Mouse (Mus musculus) hindbrain, embryonic 10.5 days (tissue): ENCODE results near the gene Cers6. TPM values are rescaled to one million over a fixed set of nuclear protein-coding genes. Genes with fewer than 3 reads are reported as not detected.

Experiments
- DNase-seq: peaks from one replicate; pipeline ENCODE4 v3.0.0-alpha.2; 2017; ENCODE audit warnings: low spot score
- H3K27ac ChIP-seq: fragments of 300-500 bp; sonication (generic); 2 replicates; pipeline ENCODE4 v1.5.1; 2016; ENCODE audit warnings: mild to moderate bottlenecking, moderate library complexity
- H3K27me3 ChIP-seq: fragments of 300-500 bp; sonication (generic); 2 replicates; pipeline ENCODE4 v1.6.1; 2016; ENCODE audit warnings: mild to moderate bottlenecking; ENCODE audit not compliant: poor library complexity, insufficient read depth, severe bottlenecking
- H3K36me3 ChIP-seq: fragments of 300-500 bp; sonication (generic); 2 replicates; pipeline ENCODE4 v1.6.1; 2016; ENCODE audit warnings: mild to moderate bottlenecking, moderate library complexity
- H3K4me1 ChIP-seq: fragments of 300-500 bp; sonication (generic); replicated peaks from 2 replicates; pipeline ENCODE4 v1.6.1; 2016; ENCODE audit warnings: mild to moderate bottlenecking
- H3K4me3 ChIP-seq: fragments of 300-500 bp; sonication (generic); 2 replicates; pipeline ENCODE4 v1.5.1; 2016; ENCODE audit warnings: mild to moderate bottlenecking, moderate library complexity
- H3K9me3 ChIP-seq: fragments of 300-500 bp; sonication (generic); 2 replicates; pipeline ENCODE4 v1.6.1; 2016; ENCODE audit warnings: mild to moderate bottlenecking, moderate library complexity
- WGBS: fragments of 180-500 bp; shearing (Covaris S2); methylation state at CpG from one replicate; pipeline ENCODE4 v1.1.7; 2016; 5-methylcytosine and 5-hydroxymethylcytosine counted together
- polyA plus RNA-seq: library from polyadenylated mRNA; unstranded; fragments of >200 nt; fragmentation: Nextera tagmentation; extraction: Ambion mirVana; gene quantifications from 2 replicates; pipeline ENCODE4 v1.2.1, GENCODE M21; 2016

The Cers6 gene
- polyA plus RNA-seq, 1 experiment from 2014 or later, result 36.8 TPM

GRCm38 (mm10) chr2:69115921-69116320 is 254.7 kb downstream of the Cers6 start:
- Histone ChIP-seq H3K27ac (no peak overlapping the region), H3K27me3 (no peaks in the 10 kb centered on the region), H3K9me3 (peaks cover 6% of the 10 kb centered on the region; the same call in 1 of the 2 replicates), H3K4me3 (no peak overlapping the region), H3K4me1 (0 out of 2 replicates have a peak, but pooled peaks cover 4% of the 10 kb centered on the region), H3K36me3 (peaks cover 10% of the 10 kb centered on the region)
- 91% methylated on average over 3 of the region's 3 CpGs for WGBS
- DNase-seq, result no peak

DNA sequence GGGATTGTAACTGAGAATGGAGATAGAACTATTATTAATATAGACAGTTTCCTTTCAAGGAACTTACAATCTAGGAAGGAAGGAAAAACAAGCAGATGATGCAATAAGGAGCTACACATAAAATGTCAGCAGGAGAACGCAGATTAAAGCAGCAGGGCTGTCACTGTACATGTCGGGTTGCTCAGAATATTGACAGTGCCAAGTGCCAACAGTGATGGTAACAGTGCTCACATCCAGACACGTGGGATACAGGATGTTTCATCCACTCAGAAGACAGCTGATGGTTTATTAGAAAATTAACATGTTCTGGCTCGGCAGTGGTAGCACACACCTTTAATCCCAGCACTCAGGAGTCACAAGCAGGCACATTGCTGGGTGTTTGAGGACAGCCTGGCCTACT is 255.5 kb downstream of the Cers6 start:
- Histone ChIP-seq H3K27me3 (no peaks in the 10 kb centered on the region), H3K4me1 (0 out of 2 replicates have a peak, but pooled peaks cover 4% of the 10 kb centered on the region), H3K36me3 (peaks cover 8% of the 10 kb centered on the region), H3K4me3 (no peak overlapping the region), H3K9me3 (peaks cover 6% of the 10 kb centered on the region; the same call in 1 of the 2 replicates), H3K27ac (no peak overlapping the region)
- DNase-seq, result no peak
- WGBS, result 85% methylated on average over 4 of the region's 4 CpGs

GRCm38 (mm10) chr2:69118994-69119393 is 257.8 kb downstream of the Cers6 start:
- no peak for DNase-seq
- peaks cover 8% of the 10 kb centered on the region for H3K36me3 ChIP-seq
- WGBS, result 87% methylated on average over 1 of the region's 1 CpGs

DNA sequence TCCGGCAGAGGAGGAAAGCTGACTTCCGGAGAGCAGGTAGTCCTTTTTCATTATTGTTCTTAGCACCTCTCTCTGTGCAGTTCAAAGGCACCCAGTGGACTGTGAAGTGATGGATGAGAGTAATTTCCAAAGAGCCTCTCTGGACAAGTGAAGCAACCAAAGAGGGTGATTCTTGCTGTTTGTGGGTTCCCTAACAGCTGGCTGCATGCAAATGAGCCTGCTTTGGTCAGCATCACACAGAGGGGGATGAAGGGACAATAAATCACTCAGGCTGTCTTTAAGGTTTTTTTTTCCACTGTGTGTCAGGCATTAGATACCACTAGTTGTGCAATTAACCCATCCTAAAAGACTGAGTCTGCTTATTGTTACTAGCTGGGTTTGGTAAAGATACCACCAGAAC is 258.5 kb downstream of the Cers6 start:
- H3K27me3 ChIP-seq, result no peaks in the 10 kb centered on the region

More at GRCm38 (mm10) chr2:69118994-69119393, 257.8 kb downstream of the Cers6 start:
- Histone ChIP-seq H3K4me3 (no peak overlapping the region), H3K27ac (no peak overlapping the region), H3K4me1 (0 out of 2 replicates have a peak, but pooled peaks cover 4% of the 10 kb centered on the region), H3K27me3 (no peaks in the 10 kb centered on the region), H3K9me3 (peaks cover 6% of the 10 kb centered on the region; the same call in 1 of the 2 replicates)

GRCm38 (mm10) chr2:69121681-69122080 is 260.4 kb downstream of the Cers6 start:
- no peak overlapping the region for H3K27ac ChIP-seq
- H3K4me3 ChIP-seq, result no peak overlapping the region
- peaks cover 10% of the 10 kb centered on the region; the same call in 1 of the 2 replicates for H3K4me1 ChIP-seq
- H3K36me3 ChIP-seq, result no peaks in the 10 kb centered on the region
- no peak for DNase-seq
- WGBS, result 84% methylated on average over 4 of the region's 4 CpGs
- H3K9me3 ChIP-seq, result no peaks in the 10 kb centered on the region
- no peaks in the 10 kb centered on the region for H3K27me3 ChIP-seq

More for the DNA sequence above, 258.5 kb downstream of the Cers6 start:
- Histone ChIP-seq H3K9me3 (peaks cover 6% of the 10 kb centered on the region; the same call in 1 of the 2 replicates), H3K4me1 (0 out of 2 replicates have a peak, but pooled peaks cover 4% of the 10 kb centered on the region), H3K27ac (no peak overlapping the region), H3K36me3 (peaks cover 8% of the 10 kb centered on the region), H3K4me3 (no peak overlapping the region)
- no peak for DNase-seq
- WGBS, result 58% methylated on average over 2 of the region's 2 CpGs

- Histone ChIP-seq H3K4me1 (peaks cover 27% of the 10 kb centered on the region), H3K27ac (no peak overlapping the region), H3K27me3 (no peaks in the 10 kb centered on the region), H3K36me3 (no peaks in the 10 kb centered on the region), H3K9me3 (no peaks in the 10 kb centered on the region), H3K4me3 (no peak overlapping the region)
- 57% methylated on average over 3 of the region's 3 CpGs for WGBS
- no peak for DNase-seq
These were observed 264.2 kb downstream of the Cers6 start for GRCm38 (mm10) chr2:69125425-69125824.

DNA sequence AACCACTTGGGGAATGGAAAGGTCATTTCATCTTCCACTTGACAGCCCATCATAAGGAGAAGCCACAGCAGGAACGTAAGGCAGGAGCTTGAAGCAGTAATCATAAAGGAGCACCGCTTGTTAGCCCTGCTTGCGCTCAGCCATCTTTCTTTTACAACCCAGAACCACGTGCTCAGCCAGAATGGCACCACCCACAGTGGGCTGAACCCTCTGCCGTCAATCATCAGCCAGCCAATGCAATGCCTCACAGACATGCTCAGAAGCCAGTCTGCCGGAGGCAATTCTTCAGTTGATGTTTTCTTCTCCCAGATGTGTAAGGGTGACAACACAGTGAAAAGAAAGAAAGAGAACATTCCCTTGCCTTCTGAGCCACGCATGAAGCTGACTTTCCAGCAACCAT is 267.1 kb downstream of the Cers6 start:
- 78% methylated on average over 7 of the region's 7 CpGs for WGBS
- H3K27me3 ChIP-seq, result no peaks in the 10 kb centered on the region
- peak; percentile 19 for DNase-seq
- no peaks in the 10 kb centered on the region for H3K9me3 ChIP-seq
- no peaks in the 10 kb centered on the region for H3K36me3 ChIP-seq
- no peak overlapping the region for H3K4me3 ChIP-seq
- peaks cover 43% of the 10 kb centered on the region for H3K4me1 ChIP-seq
- peak overlapping the region; percentile 71; the same call in 1 of the 2 replicates for H3K27ac ChIP-seq

GRCm38 (mm10) chr2:69128921-69129395 is 267.7 kb downstream of the Cers6 start:
- 0 out of 2 replicates have a peak overlapping the region, but pooled peaks have one; percentile 0 for H3K4me3 ChIP-seq
- H3K36me3 ChIP-seq, result no peaks in the 10 kb centered on the region
- peak overlapping the region; percentile 71 for H3K27ac ChIP-seq
- no peaks in the 10 kb centered on the region for H3K27me3 ChIP-seq
- DNase-seq, result peak; percentile 75
- H3K4me1 ChIP-seq, result peaks cover 43% of the 10 kb centered on the region
- WGBS, result 34% methylated on average over 10 of the region's 10 CpGs
- H3K9me3 ChIP-seq, result no peaks in the 10 kb centered on the region

DNA sequence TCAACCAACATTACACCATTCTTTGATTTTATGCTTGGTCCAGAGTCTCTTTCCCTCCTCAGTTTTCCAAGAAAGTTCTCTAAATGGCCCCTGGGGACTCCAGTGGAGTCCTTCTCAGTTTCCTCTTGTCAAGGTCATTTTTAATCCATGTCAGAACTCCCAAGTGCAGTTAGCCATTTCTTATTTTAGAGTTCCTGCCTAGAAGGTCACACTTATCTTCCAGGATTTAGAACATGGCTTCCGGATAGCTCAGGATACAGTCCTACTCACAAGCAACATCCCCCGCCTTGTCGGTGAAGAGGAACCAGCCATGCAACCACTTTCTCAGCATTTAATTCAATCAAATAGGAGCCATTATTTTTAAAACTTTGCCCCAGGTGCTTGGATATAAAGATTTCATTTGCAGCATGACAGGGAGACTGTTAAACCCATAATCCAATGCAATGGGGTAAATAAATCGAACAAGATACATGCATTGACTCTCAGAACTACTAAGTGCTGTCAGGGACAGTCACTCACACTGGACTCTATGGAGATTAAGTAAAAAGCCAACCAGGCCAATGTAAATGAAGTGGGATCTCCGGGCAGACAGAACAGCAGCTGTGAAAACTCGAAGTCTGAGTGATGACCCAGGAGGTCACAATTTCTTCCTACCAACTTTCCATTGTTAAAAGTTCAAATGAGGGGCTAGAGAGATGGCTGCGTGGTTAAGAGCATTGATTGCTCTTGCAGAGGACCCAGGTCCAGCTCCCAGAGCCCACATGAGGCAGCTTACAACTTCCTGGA is 268.4 kb downstream of the Cers6 start:
- no peaks in the 10 kb centered on the region for H3K36me3 ChIP-seq
- peak overlapping the region; percentile 71 for H3K27ac ChIP-seq
- 61% methylated on average over 7 of the region's 7 CpGs for WGBS
- DNase-seq, result peak; percentile 5
- no peaks in the 10 kb centered on the region for H3K9me3 ChIP-seq
- no peak overlapping the region for H3K4me3 ChIP-seq
- H3K4me1 ChIP-seq, result peaks cover 43% of the 10 kb centered on the region
- no peaks in the 10 kb centered on the region for H3K27me3 ChIP-seq

DNA sequence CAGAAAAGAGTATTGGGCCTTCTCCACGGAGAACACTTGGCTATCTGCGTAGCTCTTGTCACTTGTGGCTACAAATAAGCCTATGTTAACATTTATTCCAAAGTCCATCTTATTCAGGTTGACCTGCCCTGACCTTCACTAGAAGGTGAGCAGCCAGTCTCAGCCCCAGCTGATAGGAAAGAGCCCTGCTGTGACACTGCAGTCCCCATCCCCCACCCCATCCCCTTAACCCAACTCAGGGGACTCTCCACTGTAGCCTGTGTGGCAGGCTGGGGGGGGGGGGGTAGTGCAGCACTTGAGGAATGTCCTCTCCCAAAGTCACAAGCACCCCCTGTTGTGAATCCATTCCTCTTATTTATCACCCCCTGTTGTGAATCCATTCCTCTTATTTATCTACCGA is 270.8 kb downstream of the Cers6 start:
- no peak for DNase-seq
- Histone ChIP-seq H3K27ac (0 out of 2 replicates have a peak overlapping the region, but pooled peaks have one; percentile 35), H3K27me3 (no peaks in the 10 kb centered on the region), H3K4me1 (peaks cover 46% of the 10 kb centered on the region), H3K36me3 (no peaks in the 10 kb centered on the region), H3K9me3 (no peaks in the 10 kb centered on the region), H3K4me3 (no peak overlapping the region)
- WGBS, result 54% methylated on average over 3 of the region's 3 CpGs

GRCm38 (mm10) chr2:69132488-69133040 is 271.3 kb downstream of the Cers6 start:
- Histone ChIP-seq H3K36me3 (no peaks in the 10 kb centered on the region), H3K4me1 (peaks cover 46% of the 10 kb centered on the region), H3K4me3 (no peak overlapping the region), H3K27ac (no peak overlapping the region; the same call in 1 of the 2 replicates), H3K9me3 (no peaks in the 10 kb centered on the region), H3K27me3 (no peaks in the 10 kb centered on the region)
- DNase-seq, result no peak
- WGBS, result 33% methylated on average over 5 of the region's 5 CpGs

DNA sequence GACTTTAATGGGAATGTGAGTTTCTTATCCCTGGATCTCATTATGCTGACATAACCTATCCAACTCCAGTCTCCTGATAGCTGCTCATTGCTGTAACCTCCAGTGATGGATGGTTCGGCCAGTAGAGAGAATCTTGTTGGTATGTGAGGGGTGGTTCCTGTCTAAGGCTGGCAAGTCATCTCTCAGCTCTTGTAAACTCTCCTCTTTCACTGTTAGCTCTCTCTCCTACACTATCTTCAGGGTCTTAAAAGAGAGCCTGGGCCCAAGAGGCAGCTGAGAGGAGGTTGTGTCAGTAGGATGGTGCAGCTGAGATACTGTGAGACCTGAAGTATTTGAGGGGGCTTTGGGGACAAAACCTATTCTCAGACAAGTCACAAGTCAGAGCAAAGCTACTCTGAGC is 272.9 kb downstream of the Cers6 start:
- peaks cover 36% of the 10 kb centered on the region for H3K4me1 ChIP-seq
- no peak overlapping the region for H3K4me3 ChIP-seq
- H3K27me3 ChIP-seq, result no peaks in the 10 kb centered on the region
- DNase-seq, result no peak
- no peaks in the 10 kb centered on the region for H3K9me3 ChIP-seq
- WGBS, result 92% methylated on average over 1 of the region's 1 CpGs
- H3K36me3 ChIP-seq, result no peaks in the 10 kb centered on the region
- H3K27ac ChIP-seq, result no peak overlapping the region

DNA sequence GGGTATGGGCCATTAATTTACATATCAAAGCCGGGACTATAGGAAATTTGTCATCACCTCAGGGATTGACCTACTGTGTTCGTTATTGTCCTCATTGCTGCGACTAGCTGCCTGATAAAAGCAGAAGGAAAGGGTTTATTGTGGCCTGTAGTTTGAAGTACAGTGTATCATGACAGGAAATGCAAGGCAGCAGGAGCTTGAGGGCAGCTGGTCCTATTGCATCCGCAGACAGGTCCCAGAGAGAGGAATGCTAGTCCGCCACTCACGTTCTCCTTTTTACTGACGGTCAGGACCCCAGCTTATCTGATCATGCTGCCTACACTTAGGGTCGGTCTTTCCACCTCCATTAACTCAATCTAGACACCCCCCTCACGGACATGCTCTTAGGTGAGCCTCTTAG is 273.7 kb downstream of the Cers6 start:
- Histone ChIP-seq H3K27ac (no peak overlapping the region), H3K27me3 (no peaks in the 10 kb centered on the region), H3K9me3 (no peaks in the 10 kb centered on the region), H3K36me3 (no peaks in the 10 kb centered on the region), H3K4me1 (peaks cover 28% of the 10 kb centered on the region), H3K4me3 (no peak overlapping the region)
- WGBS, result 82% methylated on average over 9 of the region's 9 CpGs
- no peak for DNase-seq
